Mouse (Mus musculus) bone marrow, adult 2 months (tissue): ENCODE measurements around the gene Prkcq. TPM values are rescaled to one million over a fixed set of nuclear protein-coding genes. Genes with fewer than 3 reads are reported as not detected.
A peak's percentile ranks its signal among the peaks of the same experiment; 100 is the strongest.

Experiments
- H3K27ac ChIP-seq: fragments of 200-500 bp; 2 replicates; pipeline ENCODE4 v1.5.1; 2012; ENCODE audit warnings: low read depth, mild to moderate bottlenecking, control low read depth, inconsistent platforms, low read length; ENCODE audit not compliant: control insufficient read depth, poor library complexity, insufficient read depth
- H3K4me1 ChIP-seq: fragments of 200-500 bp; 2 replicates; pipeline ENCODE4 v1.6.1; 2011; ENCODE audit warnings: low read length; ENCODE audit not compliant: control insufficient read depth, insufficient read depth
- H3K4me3 ChIP-seq: fragments of 200-500 bp; replicated peaks from 2 replicates; pipeline ENCODE3; 2011; ENCODE audit warnings: mild to moderate bottlenecking, low read depth, low read length, control low read depth; ENCODE audit not compliant: control insufficient read depth
- CTCF ChIP-seq: fragments of 200-500 bp; IDR thresholded peaks from 2 replicates; pipeline ENCODE4 v1.5.1; 2011; ENCODE audit warnings: low read length, control low read depth; ENCODE audit not compliant: control insufficient read depth, insufficient read depth
- POLR2A ChIP-seq: fragments of 200-500 bp; IDR thresholded peaks from 2 replicates; pipeline ENCODE4 v1.6.1; 2011; ENCODE audit warnings: low read depth, mild to moderate bottlenecking, control low read depth, low read length, borderline replicate concordance; ENCODE audit not compliant: control insufficient read depth
- WGBS: fragments of 180-500 bp; shearing (Covaris S2); methylation state at CpG from one replicate; pipeline ENCODE4 v1.1.7; 2018; 5-methylcytosine and 5-hydroxymethylcytosine counted together
- polyA plus RNA-seq: library from polyadenylated mRNA; stranded (reverse); fragments of >200 nt; gene quantifications from 2 replicates; pipeline ENCODE4 v1.2.4, GENCODE M21; 2011; ENCODE audit warnings: low replicate concordance; ENCODE audit not compliant: missing spikeins, insufficient read depth, insufficient read length

Prkcq gene
- polyA plus RNA-seq, 1 experiment = 25.8 TPM

GRCm38 (mm10) chr2:11327280-11327679 lies 155.4 kb downstream of the Prkcq start:
- Histone ChIP-seq H3K27ac (no peak overlapping the region), H3K4me1 (no peaks in the 10 kb centered on the region), H3K4me3 (no peak overlapping the region)
- 73% methylated on average over 7 of the region's 7 CpGs for WGBS
- TF ChIP-seq POLR2A = no peak
- no peak for TF ChIP-seq CTCF

GRCm38 (mm10) chr2:11329407-11330224 lies 157.7 kb downstream of the Prkcq start:
- Histone ChIP-seq H3K4me1 (no peaks in the 10 kb centered on the region; the same call in 1 of the 2 replicates), H3K4me3 (no peak overlapping the region), H3K27ac (no peak overlapping the region)
- TF ChIP-seq CTCF = no peak
- no peak for TF ChIP-seq POLR2A
- WGBS = 58% methylated on average over 10 of the region's 10 CpGs

- Histone ChIP-seq H3K4me1 (no peaks in the 10 kb centered on the region; the same call in 1 of the 2 replicates), H3K4me3 (no peak overlapping the region), H3K27ac (peak overlapping the region; percentile 88; the same call in 1 of the 2 replicates)
- 11% methylated on average over 11 of the region's 11 CpGs for WGBS
- TF ChIP-seq POLR2A (no peak), CTCF (peak; percentile 95)
Measured at GRCm38 (mm10) chr2:11331528-11332446, 159.9 kb downstream of the Prkcq start.

- Histone ChIP-seq H3K4me1 (no peaks in the 10 kb centered on the region; the same call in 1 of the 2 replicates), H3K4me3 (peak overlapping the region; percentile 15), H3K27ac (peak overlapping the region; percentile 88; the same call in 1 of the 2 replicates)
- TF ChIP-seq CTCF (no peak), POLR2A (no peak)
- WGBS = 11% methylated on average over 4 of the region's 4 CpGs
Measured at GRCm38 (mm10) chr2:11332469-11332868, 160.6 kb downstream of the Prkcq start.

- TF ChIP-seq CTCF (no peak), POLR2A (no peak)
- Histone ChIP-seq H3K27ac (peak overlapping the region; percentile 88), H3K4me3 (peak overlapping the region; percentile 33), H3K4me1 (no peaks in the 10 kb centered on the region; the same call in 1 of the 2 replicates)
- WGBS = 19% methylated on average over 14 of the region's 14 CpGs
Measured at GRCm38 (mm10) chr2:11333301-11334017, 161.6 kb downstream of the Prkcq start.

DNA sequence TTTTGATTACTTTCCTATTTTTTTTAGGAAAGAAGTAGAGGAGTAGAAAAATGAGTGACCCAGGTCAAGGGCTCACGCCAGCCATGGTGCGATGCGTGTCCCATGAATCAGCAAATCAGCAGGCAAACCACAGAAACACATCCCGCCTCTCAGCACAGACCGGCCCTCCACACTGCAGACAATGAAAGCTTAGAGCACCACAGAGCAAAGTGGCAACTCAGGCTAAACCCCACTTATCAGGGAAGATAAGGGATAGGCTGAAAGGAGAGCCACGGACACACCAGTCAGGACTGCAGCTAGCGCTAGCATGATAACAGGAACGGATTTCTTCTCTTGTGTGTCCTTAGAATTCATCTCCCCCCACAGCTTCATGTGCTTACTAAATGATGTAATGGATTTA lies 164.4 kb downstream of the Prkcq start:
- H3K27ac ChIP-seq = no peak overlapping the region
- no peak for TF ChIP-seq POLR2A
- TF ChIP-seq CTCF = no peak
- H3K4me1 ChIP-seq = peaks cover 3% of the 10 kb centered on the region; the same call in 1 of the 2 replicates
- 11% methylated on average over 8 of the region's 8 CpGs for WGBS
- no peak overlapping the region for H3K4me3 ChIP-seq

- H3K4me3 ChIP-seq = no peak overlapping the region
- 41% methylated on average over 14 of the region's 14 CpGs for WGBS
- no peak overlapping the region for H3K27ac ChIP-seq
- H3K4me1 ChIP-seq = peaks cover 3% of the 10 kb centered on the region; the same call in 1 of the 2 replicates
- TF ChIP-seq CTCF (no peak), POLR2A (no peak)
Measured at GRCm38 (mm10) chr2:11338931-11339839, 167.3 kb downstream of the Prkcq start.
